Mouse (Mus musculus): ENCODE measurements around the gene Dntt. TPM values are rescaled to one million over a fixed set of nuclear protein-coding genes. Genes with fewer than 3 reads are reported as not detected.

Gene Dntt
- total and polyA plus RNA-seq, 2 experiments from 2014 or later, result 0.32 TPM; not detected in 1

DNA sequence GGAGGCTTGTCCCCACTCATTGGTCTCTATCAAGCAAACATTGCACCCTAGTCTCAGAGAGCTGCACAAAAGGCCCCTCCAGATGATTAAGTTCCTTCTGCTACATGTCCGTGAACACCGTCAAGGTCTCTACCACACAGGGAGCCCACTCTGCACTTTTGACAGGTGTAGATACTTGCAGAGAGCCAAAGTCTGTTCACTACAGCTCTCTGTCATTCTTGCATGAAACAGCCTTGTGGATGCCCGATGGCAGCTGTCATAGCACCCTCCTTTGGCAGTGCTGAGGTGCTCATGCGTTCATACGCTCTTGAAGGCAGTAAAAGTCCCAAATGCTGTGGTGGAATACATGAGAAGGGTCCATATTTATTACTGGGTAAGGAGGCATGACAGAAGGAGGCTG lies 2.1 kb upstream of the Dntt start:
- no peak for DNase-seq (ENCODE audit: low spot score)
- H3K27ac ChIP-seq (ENCODE audit: low read depth, low read length), result no peak overlapping the region
- H3K4me2 ChIP-seq (ENCODE audit: low read depth, low read length, poor library complexity, severe bottlenecking), result no peak overlapping the region
- WGBS, result 86% methylated on average over 5 of the region's 5 CpGs
- no peaks in the 10 kb centered on the region for H3K9me3 ChIP-seq (ENCODE audit: low read length)
- H3K4me1 ChIP-seq (ENCODE audit: insufficient read depth, low read length), result no peaks in the 10 kb centered on the region
- H3K9ac ChIP-seq (replicated peaks; ENCODE audit: low read length, poor library complexity, severe bottlenecking), result no peak overlapping the region
- no peak for TF ChIP-seq CTCF (IDR thresholded peaks at IDR 0.05)
- no peaks in the 10 kb centered on the region for H3K27me3 ChIP-seq (ENCODE audit: insufficient read depth, low read length)
- no peak overlapping the region for H3K4me3 ChIP-seq (ENCODE audit: low read depth, low read length)
- H3K36me3 ChIP-seq (ENCODE audit: insufficient read depth, low read length), result no peaks in the 10 kb centered on the region
- no peak for ATAC-seq (ENCODE audit: low FRiP score)

DNA sequence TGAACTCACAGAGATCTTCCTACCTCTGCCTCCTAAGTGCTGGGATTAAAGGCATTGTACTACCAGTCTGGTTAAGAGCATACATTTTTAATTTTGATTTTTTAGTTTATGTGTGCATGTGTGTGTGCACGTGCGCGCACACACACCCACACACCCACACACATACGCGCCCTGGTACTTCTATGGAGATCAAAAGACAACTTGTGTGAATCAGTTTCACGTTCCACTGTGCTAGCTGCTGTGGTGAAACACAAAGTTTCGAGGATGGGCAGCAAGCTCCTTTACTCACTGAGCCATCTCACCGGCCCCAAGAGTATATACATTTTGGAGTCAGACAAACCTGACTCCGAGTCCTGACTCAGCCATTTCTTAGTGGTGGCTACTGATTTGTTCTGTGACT lies 1.5 kb upstream of the Dntt start:
- Histone ChIP-seq H3K36me3 (ENCODE audit: insufficient read depth, low read length) (no peaks in the 10 kb centered on the region), H3K27ac (ENCODE audit: low read depth, low read length) (no peak overlapping the region), H3K4me1 (ENCODE audit: insufficient read depth, low read length) (no peaks in the 10 kb centered on the region), H3K9ac (replicated peaks; ENCODE audit: low read length, poor library complexity, severe bottlenecking) (no peak overlapping the region), H3K4me3 (ENCODE audit: low read depth, low read length) (no peak overlapping the region), H3K27me3 (ENCODE audit: insufficient read depth, low read length) (no peaks in the 10 kb centered on the region), H3K9me3 (ENCODE audit: low read length) (no peaks in the 10 kb centered on the region), H3K4me2 (ENCODE audit: low read depth, low read length, poor library complexity, severe bottlenecking) (no peak overlapping the region)
- 91% methylated on average over 9 of the region's 9 CpGs for WGBS
- no peak for TF ChIP-seq CTCF (IDR thresholded peaks at IDR 0.05)
- no peak for ATAC-seq (ENCODE audit: low FRiP score)
- DNase-seq (ENCODE audit: low spot score), result no peak

DNA sequence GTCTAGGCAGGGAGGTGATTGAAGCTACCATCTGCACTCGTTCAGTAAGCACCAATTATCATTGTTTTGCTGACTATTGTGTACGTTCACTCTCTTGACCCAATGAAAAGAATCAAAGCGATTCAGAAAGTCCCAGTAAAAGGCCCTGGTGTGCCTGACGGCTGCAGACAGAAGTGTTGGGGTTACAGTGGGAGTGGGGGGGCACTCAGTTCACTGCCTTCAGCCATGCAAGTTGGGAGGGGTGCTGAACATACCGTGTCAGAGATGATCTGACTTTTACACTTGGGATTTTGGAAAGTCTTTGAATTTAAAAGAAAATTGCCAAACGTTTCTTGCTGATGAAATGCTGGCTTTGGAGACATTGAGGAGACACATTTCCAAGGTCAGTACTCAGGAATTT lies 1.1 kb downstream of the Dntt start:
- Histone ChIP-seq H3K27ac (ENCODE audit: low read depth, low read length) (no peak overlapping the region), H3K27me3 (ENCODE audit: insufficient read depth, low read length) (no peaks in the 10 kb centered on the region), H3K36me3 (ENCODE audit: insufficient read depth, low read length) (no peaks in the 10 kb centered on the region), H3K4me2 (ENCODE audit: low read depth, low read length, poor library complexity, severe bottlenecking) (no peak overlapping the region), H3K4me3 (ENCODE audit: low read depth, low read length) (no peak overlapping the region), H3K9me3 (ENCODE audit: low read length) (no peaks in the 10 kb centered on the region), H3K4me1 (ENCODE audit: insufficient read depth, low read length) (no peaks in the 10 kb centered on the region), H3K9ac (replicated peaks; ENCODE audit: low read length, poor library complexity, severe bottlenecking) (no peak overlapping the region)
- TF ChIP-seq CTCF (IDR thresholded peaks at IDR 0.05), result no peak
- ATAC-seq (ENCODE audit: low FRiP score) (no peak), DNase-seq (ENCODE audit: low spot score) (no peak)
- WGBS, result 48% methylated on average over 6 of the region's 6 CpGs

DNA sequence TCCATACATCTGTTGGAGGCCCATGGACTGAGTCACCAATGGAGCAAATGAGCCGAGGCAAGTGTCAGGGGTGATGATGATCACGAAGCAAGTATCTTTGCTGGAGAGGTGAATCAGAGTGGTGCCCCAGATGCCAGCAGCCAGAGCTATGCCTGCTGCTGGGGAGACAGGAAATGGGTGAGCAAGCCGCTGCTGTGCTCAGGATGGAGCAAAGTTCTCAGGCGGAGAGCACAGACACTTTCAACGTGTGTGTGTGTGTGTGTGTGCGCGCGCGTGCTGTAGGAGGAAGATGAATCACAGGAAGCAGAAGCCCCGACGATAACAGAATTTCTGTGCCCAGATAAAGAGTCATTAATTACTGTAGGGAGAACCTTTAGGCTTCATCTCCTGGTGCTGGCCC lies 1.9 kb downstream of the Dntt start:
- ATAC-seq (ENCODE audit: low FRiP score) (no peak), DNase-seq (ENCODE audit: low spot score) (no peak)
- H3K4me2 ChIP-seq (ENCODE audit: low read depth, low read length, poor library complexity, severe bottlenecking), result no peak overlapping the region
- no peak overlapping the region for H3K27ac ChIP-seq (ENCODE audit: low read depth, low read length)
- WGBS, result 87% methylated on average over 11 of the region's 11 CpGs
- no peaks in the 10 kb centered on the region for H3K9me3 ChIP-seq (ENCODE audit: low read length)
- H3K4me1 ChIP-seq (ENCODE audit: insufficient read depth, low read length), result no peaks in the 10 kb centered on the region
- no peaks in the 10 kb centered on the region for H3K36me3 ChIP-seq (ENCODE audit: insufficient read depth, low read length)
- no peaks in the 10 kb centered on the region for H3K27me3 ChIP-seq (ENCODE audit: insufficient read depth, low read length)
- H3K9ac ChIP-seq (replicated peaks; ENCODE audit: low read length, poor library complexity, severe bottlenecking), result no peak overlapping the region
- TF ChIP-seq CTCF (IDR thresholded peaks at IDR 0.05), result no peak
- no peak overlapping the region for H3K4me3 ChIP-seq (ENCODE audit: low read depth, low read length)

DNA sequence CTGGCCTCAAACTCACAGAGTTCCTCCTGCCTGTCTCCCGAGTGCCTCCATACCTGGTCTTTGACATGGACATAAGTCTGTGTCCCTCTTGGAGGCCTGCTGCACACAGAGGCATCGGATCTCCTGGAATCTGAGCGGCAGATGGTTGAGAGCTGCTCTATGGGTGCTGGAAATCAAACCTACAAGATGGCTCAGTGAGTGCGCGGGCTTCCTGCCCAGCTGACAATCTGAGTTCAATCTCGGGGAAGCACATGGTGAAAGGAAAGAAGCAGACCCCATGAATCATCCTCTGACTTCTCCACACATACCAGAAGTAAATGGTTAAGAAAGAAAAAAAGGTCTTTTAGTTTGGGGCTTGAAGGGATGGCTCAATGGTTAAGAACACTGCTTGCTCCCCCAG lies 2.8 kb downstream of the Dntt start:
- Histone ChIP-seq H3K4me1 (ENCODE audit: insufficient read depth, low read length) (no peaks in the 10 kb centered on the region), H3K27ac (ENCODE audit: low read depth, low read length) (no peak overlapping the region), H3K36me3 (ENCODE audit: insufficient read depth, low read length) (no peaks in the 10 kb centered on the region), H3K9me3 (ENCODE audit: low read length) (no peaks in the 10 kb centered on the region), H3K4me3 (ENCODE audit: low read depth, low read length) (no peak overlapping the region), H3K27me3 (ENCODE audit: insufficient read depth, low read length) (no peaks in the 10 kb centered on the region), H3K4me2 (ENCODE audit: low read depth, low read length, poor library complexity, severe bottlenecking) (no peak overlapping the region), H3K9ac (replicated peaks; ENCODE audit: low read length, poor library complexity, severe bottlenecking) (no peak overlapping the region)
- WGBS, result 87% methylated on average over 6 of the region's 6 CpGs
- DNase-seq (ENCODE audit: low spot score) (no peak), ATAC-seq (ENCODE audit: low FRiP score) (no peak)
- TF ChIP-seq CTCF (IDR thresholded peaks at IDR 0.05), result no peak

DNA sequence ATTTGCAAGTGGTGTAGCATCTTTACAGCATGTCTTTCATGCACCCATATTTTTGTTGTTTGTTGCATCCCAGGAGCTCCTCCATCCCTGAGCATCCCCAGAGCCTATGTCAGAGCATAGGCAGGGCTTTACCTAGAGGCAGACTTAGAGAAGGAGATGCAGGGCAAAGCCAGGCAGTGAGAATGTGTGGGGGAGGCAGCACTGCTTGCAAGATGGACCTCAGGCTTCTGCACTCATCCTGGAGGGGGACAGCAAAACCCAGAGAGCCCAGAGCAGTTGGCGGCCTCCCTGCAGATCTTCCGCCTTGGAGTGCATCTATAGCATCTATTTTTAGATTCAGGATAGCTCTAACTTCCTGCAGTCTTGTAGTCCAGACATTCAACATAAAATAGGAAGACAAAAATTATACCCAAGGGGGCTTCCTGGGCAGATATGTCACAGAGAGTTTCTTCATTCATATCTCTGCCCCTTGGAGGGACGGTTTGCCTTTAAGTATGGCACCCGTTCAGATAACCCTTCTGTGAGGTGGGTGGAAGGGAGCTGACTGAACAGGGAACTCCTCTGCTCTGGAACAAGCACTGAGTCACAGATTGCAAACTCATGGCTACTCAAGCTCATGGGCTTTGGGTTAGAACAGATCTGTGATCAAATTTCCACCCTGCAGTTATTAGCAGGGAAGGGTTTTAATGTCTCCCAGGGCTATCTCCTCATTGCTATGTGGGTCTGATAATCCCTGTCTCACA lies 6.9 kb downstream of the Dntt start:
- Histone ChIP-seq H3K27ac (ENCODE audit: low read depth, low read length) (no peak overlapping the region), H3K27me3 (ENCODE audit: insufficient read depth, low read length) (no peaks in the 10 kb centered on the region), H3K4me3 (ENCODE audit: low read depth, low read length) (no peak overlapping the region), H3K9ac (replicated peaks; ENCODE audit: low read length, poor library complexity, severe bottlenecking) (no peak overlapping the region), H3K36me3 (ENCODE audit: insufficient read depth, low read length) (no peaks in the 10 kb centered on the region), H3K4me1 (ENCODE audit: insufficient read depth, low read length) (no peaks in the 10 kb centered on the region), H3K4me2 (ENCODE audit: low read depth, low read length, poor library complexity, severe bottlenecking) (no peak overlapping the region), H3K9me3 (ENCODE audit: low read length) (no peaks in the 10 kb centered on the region)
- TF ChIP-seq CTCF (IDR thresholded peaks at IDR 0.05), result no peak
- WGBS, result 88% methylated on average over 4 of the region's 4 CpGs
- ATAC-seq (ENCODE audit: low FRiP score) (no peak), DNase-seq (ENCODE audit: low spot score) (no peak)
